Mouse (Mus musculus) liver, postnatal 0 days (tissue): Measurements from ENCODE around the gene Cfap298. TPM values are rescaled to one million over a fixed set of nuclear protein-coding genes. Genes with fewer than 3 reads are reported as not detected.

Experiments
- ATAC-seq: fragments of 200-750 bp; cut with Nextera tagmentation; 2 replicates; pipeline ENCODE4 v1.8.0; 2017; ENCODE audit warnings: mild to moderate bottlenecking, moderate library complexity
- DNase-seq: peaks from one replicate; pipeline ENCODE4 v3.0.0-alpha.2; 2016
- H3K27ac ChIP-seq: fragments of 300-500 bp; sonication (generic); 2 replicates; pipeline ENCODE4 v1.5.1; 2014; ENCODE audit warnings: antibody characterized with exemption, moderate library complexity, mild to moderate bottlenecking, low read depth
- H3K27me3 ChIP-seq: fragments of 300-500 bp; sonication (generic); 2 replicates; pipeline ENCODE4 v1.6.1; 2014; ENCODE audit warnings: low read length, control low read depth, mixed read lengths; ENCODE audit not compliant: insufficient read depth
- H3K36me3 ChIP-seq: fragments of 300-500 bp; sonication (generic); replicated peaks from 2 replicates; pipeline ENCODE4 v1.6.1; 2014; ENCODE audit warnings: mild to moderate bottlenecking, control low read depth, low read length, moderate library complexity, mixed read lengths; ENCODE audit not compliant: insufficient read depth
- H3K4me1 ChIP-seq: fragments of 300-500 bp; sonication (generic); 2 replicates; pipeline ENCODE4 v1.6.1; 2014; ENCODE audit warnings: antibody characterized with exemption, mild to moderate bottlenecking, control low read depth; ENCODE audit not compliant: insufficient read depth
- H3K4me2 ChIP-seq: fragments of 300-500 bp; sonication (generic); 2 replicates; pipeline ENCODE4 v1.6.1; 2014; ENCODE audit warnings: low read depth, mild to moderate bottlenecking, low read length, moderate library complexity, mixed read lengths
- H3K4me3 ChIP-seq: fragments of 300-500 bp; sonication (generic); 2 replicates; pipeline ENCODE4 v1.5.1; 2014; ENCODE audit warnings: low read depth, low read length
- H3K9ac ChIP-seq: fragments of 300-500 bp; sonication (generic); replicated peaks from 2 replicates; pipeline ENCODE4 v1.6.1; 2014; ENCODE audit warnings: mild to moderate bottlenecking, moderate library complexity
- H3K9me3 ChIP-seq: fragments of 300-500 bp; sonication (generic); 2 replicates; pipeline ENCODE4 v1.6.1; 2016; ENCODE audit warnings: mild to moderate bottlenecking, control low read depth, low read length, mixed read lengths
- CTCF ChIP-seq: sonication (generic); IDR thresholded peaks from 2 replicates; pipeline ENCODE4 v1.5.1; 2016; ENCODE audit warnings: antibody characterized with exemption, low read depth
- EP300 ChIP-seq: IDR thresholded peaks from 2 replicates; pipeline ENCODE4 v1.6.1; 2016; ENCODE audit warnings: antibody characterized with exemption, low read depth, mild to moderate bottlenecking
- WGBS: fragments of 180-500 bp; shearing (Covaris S2); extraction: QIAGEN DNeasy Blood & Tissue Kit; methylation state at CpG from one replicate; pipeline ENCODE4 v1.1.7; 2014; ENCODE audit not compliant: insufficient replicate concordance; 5-methylcytosine and 5-hydroxymethylcytosine counted together
- polyA plus RNA-seq: library from polyadenylated mRNA; unstranded; fragments of >200 nt; fragmentation: Nextera tagmentation; extraction: Ambion mirVana; gene quantifications from 2 replicates; pipeline ENCODE4 v1.2.1, GENCODE M21; 2015

Gene Cfap298
- polyA plus RNA-seq, 1 experiment from 2014 or later = 16.1 TPM

DNA sequence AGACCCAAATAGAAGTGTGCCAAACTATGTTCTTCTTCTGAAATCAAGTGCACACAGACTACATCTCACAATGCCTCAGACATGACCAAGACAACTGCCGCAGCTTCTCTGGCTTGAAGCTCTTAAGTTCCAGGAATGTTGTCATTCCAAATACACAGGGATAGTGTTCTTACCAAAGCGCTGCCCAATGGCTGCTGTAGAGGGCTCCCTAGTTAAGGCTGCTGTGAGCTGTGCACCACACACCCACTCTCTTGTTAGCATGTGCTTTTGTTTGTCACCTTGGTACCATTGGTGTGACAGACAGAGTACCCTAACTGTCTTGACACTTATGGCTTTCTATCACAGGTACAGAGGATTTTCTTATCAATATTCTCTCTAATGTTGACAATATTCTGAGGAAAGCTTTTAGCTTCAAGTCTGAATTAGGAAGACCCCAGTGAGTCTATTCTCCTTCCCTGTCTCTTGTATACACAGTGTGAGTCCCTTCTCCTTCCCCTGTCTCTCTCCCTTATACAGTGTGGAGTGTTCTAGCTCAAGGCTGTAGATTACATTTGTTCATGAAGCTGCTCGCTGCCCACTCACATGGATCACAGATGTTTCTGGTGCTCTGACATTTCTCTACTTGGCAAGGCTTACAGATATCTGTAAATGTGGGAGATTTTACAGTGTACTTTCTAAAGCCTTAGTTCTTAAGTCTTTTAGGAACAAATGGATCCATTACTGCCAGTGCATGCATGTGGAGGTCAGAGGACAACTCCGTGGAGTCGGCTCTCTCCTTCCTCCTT is 23.6 kb upstream of the Cfap298 start:
- peaks cover 72% of the 10 kb centered on the region for H3K36me3 ChIP-seq
- ATAC-seq = no peak
- TF ChIP-seq CTCF = no peak
- no peak for TF ChIP-seq EP300
- H3K27me3 ChIP-seq = no peaks in the 10 kb centered on the region
- H3K4me1 ChIP-seq = no peaks in the 10 kb centered on the region
- no peak overlapping the region for H3K27ac ChIP-seq
- DNase-seq = no peak
- H3K4me3 ChIP-seq = no peak overlapping the region
- no peak overlapping the region for H3K9ac ChIP-seq
- no peaks in the 10 kb centered on the region for H3K9me3 ChIP-seq
- 91% methylated on average over 5 of the region's 5 CpGs for WGBS
- H3K4me2 ChIP-seq = no peak overlapping the region

DNA sequence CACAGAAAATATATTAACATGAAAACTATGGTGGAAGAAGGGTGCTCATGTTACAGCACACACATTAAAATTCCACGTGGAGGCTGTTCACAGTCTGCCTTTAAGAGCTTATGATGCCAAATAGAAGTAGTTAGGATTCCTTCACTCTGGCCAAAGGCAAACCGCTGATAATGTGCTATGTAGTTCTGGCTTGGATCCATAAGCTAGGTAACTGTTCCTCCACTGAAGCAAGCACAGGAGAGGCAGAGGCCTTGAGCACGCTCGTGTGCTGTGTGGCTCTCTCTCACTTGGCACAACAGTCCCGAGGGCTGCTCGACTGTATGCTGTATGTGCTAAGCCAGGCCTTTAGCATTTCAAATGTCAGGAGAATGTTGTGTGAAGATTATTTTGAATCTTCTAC is 20.6 kb upstream of the Cfap298 start:
- Histone ChIP-seq H3K27me3 (no peaks in the 10 kb centered on the region), H3K9me3 (no peaks in the 10 kb centered on the region), H3K9ac (no peak overlapping the region), H3K36me3 (peaks cover 77% of the 10 kb centered on the region), H3K4me2 (no peak overlapping the region), H3K4me3 (no peak overlapping the region), H3K4me1 (no peaks in the 10 kb centered on the region), H3K27ac (no peak overlapping the region)
- TF ChIP-seq EP300 (no peak), CTCF (no peak)
- ATAC-seq (no peak), DNase-seq (no peak)
- 82% methylated on average over 6 of the region's 6 CpGs for WGBS

DNA sequence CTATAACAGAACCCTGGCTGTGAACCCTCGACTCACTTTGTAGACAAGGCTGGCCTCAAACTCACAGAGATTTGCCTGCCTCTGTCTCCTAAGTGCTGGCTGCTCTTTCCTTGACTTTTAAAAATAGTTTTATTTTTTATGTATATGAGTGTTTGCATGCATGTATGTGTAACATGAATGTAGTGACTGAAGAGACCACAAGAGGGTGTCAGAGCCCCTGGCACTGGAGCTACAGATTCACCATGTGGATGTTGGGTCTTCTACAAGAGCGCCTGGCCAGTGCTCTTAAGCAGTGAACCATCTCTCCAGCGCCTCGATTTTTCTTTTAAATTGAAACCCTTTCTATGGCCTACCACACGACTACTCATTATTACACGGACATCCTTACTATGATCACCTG is 18.9 kb upstream of the Cfap298 start:
- no peak overlapping the region for H3K4me3 ChIP-seq
- no peak for ATAC-seq
- no peak for DNase-seq
- 85% methylated on average over 6 of the region's 6 CpGs for WGBS
- H3K27me3 ChIP-seq = no peaks in the 10 kb centered on the region
- H3K4me1 ChIP-seq = no peaks in the 10 kb centered on the region
- H3K9me3 ChIP-seq = no peaks in the 10 kb centered on the region
- H3K9ac ChIP-seq = no peak overlapping the region
- H3K4me2 ChIP-seq = no peak overlapping the region
- peaks cover 71% of the 10 kb centered on the region for H3K36me3 ChIP-seq
- H3K27ac ChIP-seq = no peak overlapping the region
- peak; percentile 55 for TF ChIP-seq CTCF
- no peak for TF ChIP-seq EP300

DNA sequence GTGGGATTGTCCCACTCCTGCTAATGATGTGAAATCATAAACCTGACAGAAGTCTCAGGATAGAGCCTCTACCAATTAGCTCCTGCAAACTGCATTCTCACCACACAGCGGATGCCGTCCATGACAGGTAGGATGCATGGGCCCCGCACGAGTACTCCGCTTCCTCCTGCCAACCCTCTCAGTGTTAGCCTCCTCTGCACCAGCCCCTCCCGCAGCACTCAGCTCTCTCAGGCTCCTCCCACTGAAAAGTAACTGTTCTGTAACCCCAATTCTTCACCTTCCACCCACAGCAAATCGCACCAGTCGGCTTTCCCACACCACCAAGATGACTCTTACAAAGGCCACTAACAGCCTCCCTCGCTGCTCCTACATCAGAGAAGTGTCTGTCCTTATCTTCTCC is 18.2 kb upstream of the Cfap298 start:
- H3K4me2 ChIP-seq = no peak overlapping the region
- no peak overlapping the region for H3K9ac ChIP-seq
- H3K4me3 ChIP-seq = no peak overlapping the region
- DNase-seq = no peak
- no peaks in the 10 kb centered on the region for H3K4me1 ChIP-seq
- 83% methylated on average over 9 of the region's 9 CpGs for WGBS
- H3K27me3 ChIP-seq = no peaks in the 10 kb centered on the region
- H3K9me3 ChIP-seq = no peaks in the 10 kb centered on the region
- TF ChIP-seq EP300 (no peak), CTCF (no peak)
- ATAC-seq = no peak
- peaks cover 67% of the 10 kb centered on the region for H3K36me3 ChIP-seq
- H3K27ac ChIP-seq = no peak overlapping the region

DNA sequence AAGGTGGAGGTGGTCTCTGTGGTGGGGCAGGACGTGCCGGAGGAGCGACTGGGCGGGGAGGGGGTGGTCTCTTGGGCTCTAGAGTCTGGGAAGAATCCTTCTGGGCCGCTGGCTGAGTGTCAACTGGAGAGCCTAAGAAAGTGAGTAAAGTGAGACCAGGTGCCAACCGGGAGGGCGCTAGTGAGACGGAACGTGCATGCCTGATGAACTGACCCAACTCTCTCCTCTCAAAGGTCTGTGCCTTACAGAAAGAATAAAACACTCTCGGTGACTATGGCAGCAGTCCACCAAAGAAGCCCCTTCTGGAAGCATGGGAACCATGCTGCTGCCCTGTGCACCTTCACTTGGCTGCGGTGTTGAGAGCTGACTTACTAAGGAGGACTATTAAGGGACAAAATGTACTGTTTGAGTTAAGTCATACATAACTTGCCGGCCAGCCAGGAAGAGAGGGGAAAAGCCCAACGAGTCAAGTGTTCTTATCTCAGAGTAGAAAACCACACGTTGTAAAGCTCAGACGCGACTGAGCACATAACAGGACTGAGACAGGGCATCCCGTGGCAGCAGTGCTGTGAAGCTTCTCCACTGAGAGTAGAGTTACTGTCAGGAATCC is 15.5 kb upstream of the Cfap298 start:
- no peak overlapping the region for H3K27ac ChIP-seq
- H3K4me1 ChIP-seq = no peaks in the 10 kb centered on the region
- no peaks in the 10 kb centered on the region for H3K9me3 ChIP-seq
- peaks cover 67% of the 10 kb centered on the region for H3K36me3 ChIP-seq
- H3K4me2 ChIP-seq = no peak overlapping the region
- no peaks in the 10 kb centered on the region for H3K27me3 ChIP-seq
- WGBS = 63% methylated on average over 17 of the region's 17 CpGs
- DNase-seq = no peak
- H3K4me3 ChIP-seq = no peak overlapping the region
- H3K9ac ChIP-seq = no peak overlapping the region
- ATAC-seq = no peak
- TF ChIP-seq EP300 (no peak), CTCF (peak; percentile 24; the same call in 1 of the 2 replicates)

DNA sequence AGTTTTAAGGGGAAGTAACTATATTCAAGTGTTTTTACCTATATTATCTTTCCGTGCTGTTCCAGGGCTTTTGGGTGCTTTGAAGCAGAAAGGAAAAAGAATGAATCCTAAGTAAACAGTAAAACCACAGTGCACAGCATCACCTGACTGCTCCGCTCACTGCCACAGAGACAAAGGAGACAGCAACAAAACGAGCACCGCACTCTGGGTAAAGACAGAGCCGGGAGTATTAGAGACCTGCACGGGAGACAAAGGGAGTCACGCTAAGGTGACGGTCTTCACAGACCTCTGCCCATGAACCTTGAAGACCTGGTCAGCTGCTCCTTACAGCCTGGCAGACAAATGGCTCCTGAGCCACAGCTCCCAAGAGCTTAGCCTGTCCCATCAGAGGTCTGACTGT is 12.1 kb upstream of the Cfap298 start:
- ATAC-seq = no peak
- H3K9ac ChIP-seq = no peak overlapping the region
- no peaks in the 10 kb centered on the region for H3K27me3 ChIP-seq
- H3K27ac ChIP-seq = no peak overlapping the region
- peaks cover 76% of the 10 kb centered on the region for H3K36me3 ChIP-seq
- no peak for TF ChIP-seq EP300
- no peak for TF ChIP-seq CTCF
- 90% methylated on average over 8 of the region's 8 CpGs for WGBS
- H3K9me3 ChIP-seq = no peaks in the 10 kb centered on the region
- no peak for DNase-seq
- H3K4me2 ChIP-seq = no peak overlapping the region
- no peak overlapping the region for H3K4me3 ChIP-seq
- H3K4me1 ChIP-seq = no peaks in the 10 kb centered on the region
